Mouse (Mus musculus) mouse embryonic stem cell (cell line): ENCODE data around the gene BC049352.

Experiments
- in situ Hi-C, 2 experiments: fragments of 300-500 bp; cut with MboI; formaldehyde crosslinking; loops; 1 replicate in 1 of 2; 3 replicates in 1 of 2; pipeline ENCODE4 v1.14.3; 2019 to 2020; ENCODE audit warnings: low sequenced_read_pairs in 2 of 2, low pct_unique_long_range_greater_than_20kb in 1 of 2, mixed read lengths in 1 of 2; ENCODE audit not compliant: unreplicated experiment in 1 of 2

BC049352 gene

GRCm38 (mm10) chr9:45183266-45183665, 1.5 kb downstream of the BC049352 start:
- in situ Hi-C loops = no loop called here

GRCm38 (mm10) chr9:45185250-45185649, 3.4 kb downstream of the BC049352 start:
- in situ Hi-C loops = no loop called here

- in situ Hi-C loops = no loop called here
These were observed 7.1 kb downstream of the BC049352 start for GRCm38 (mm10) chr9:45188570-45189563.

GRCm38 (mm10) chr9:45189661-45190174, 7.9 kb downstream of the BC049352 start:
- in situ Hi-C loops = no loop called here

- in situ Hi-C loops = no loop called here
These were observed 13.7 kb downstream of the BC049352 start for GRCm38 (mm10) chr9:45195468-45195867.

GRCm38 (mm10) chr9:45196125-45196830, 14.5 kb downstream of the BC049352 start:
- in situ Hi-C loops = no loop called here

- in situ Hi-C loops = no loop called here
These were observed 15.7 kb downstream of the BC049352 start for GRCm38 (mm10) chr9:45197549-45197948.

GRCm38 (mm10) chr9:45201319-45201947, 19.6 kb downstream of the BC049352 start:
- in situ Hi-C loops = no loop called here

GRCm38 (mm10) chr9:45202021-45202798, 20.4 kb downstream of the BC049352 start:
- in situ Hi-C loops = no loop called here

- in situ Hi-C loops = no loop called here
These were observed 22.1 kb downstream of the BC049352 start, which contains the start of gene Tmprss4 for GRCm38 (mm10) chr9:45203797-45204410. Gene Tmprss4 (minus strand): TSS chr9:45204092.

GRCm38 (mm10) chr9:45205143-45205542, 23.3 kb downstream of the BC049352 start:
- in situ Hi-C loops = no loop called here

GRCm38 (mm10) chr9:45206121-45206520, 24.3 kb downstream of the BC049352 start:
- in situ Hi-C loops = no loop called here

GRCm38 (mm10) chr9:45207015-45207743, 25.4 kb downstream of the BC049352 start:
- in situ Hi-C loops = no loop called here

GRCm38 (mm10) chr9:45212001-45212400, 30.2 kb downstream of the BC049352 start:
- in situ Hi-C loops = no loop called here

- in situ Hi-C loops = no loop called here
These were observed 33.8 kb downstream of the BC049352 start for GRCm38 (mm10) chr9:45215526-45216179.

GRCm38 (mm10) chr9:45219644-45220043, 37.8 kb downstream of the BC049352 start:
- in situ Hi-C loops = loop anchor here in 1 of 2 experiments (5.0 kb wide), 1 partner anchor 198 kb away; no protein-coding TSS in a partner anchor
